Mouse (Mus musculus): ENCODE results near the gene Stx6. TPM values are rescaled to one million over a fixed set of nuclear protein-coding genes. Genes with fewer than 3 reads are reported as not detected.

Stx6 gene
- total and polyA plus RNA-seq, 3 experiments: 19.0 to 23.0 (median 22.2) TPM

DNA sequence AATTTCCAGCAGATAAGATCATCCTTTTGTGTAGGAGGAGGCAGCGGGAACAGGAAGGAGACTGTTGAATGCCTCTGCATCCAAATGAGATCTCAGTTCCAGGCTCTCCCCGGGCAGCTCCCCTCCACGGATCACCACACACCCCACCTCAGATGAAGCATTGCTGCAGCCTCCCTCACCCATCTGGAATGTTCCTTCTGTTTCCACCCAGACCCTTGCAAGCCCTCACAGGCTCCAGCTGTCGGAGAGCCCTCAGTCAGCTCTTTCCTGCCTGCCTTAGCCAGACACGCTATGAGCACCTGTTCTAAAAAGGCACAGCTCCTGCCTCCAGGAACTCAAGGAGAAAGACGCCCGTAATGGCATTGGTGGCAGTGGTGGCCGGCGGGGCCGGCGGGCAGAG lies 78.9 kb downstream of the Stx6 start:
- DNase-seq: no peak
- no peak for TF ChIP-seq EP300 (IDR thresholded peaks at IDR 0.05; ENCODE audit: insufficient read depth, low read depth, low read length)
- no peak for TF ChIP-seq POLR2A (IDR thresholded peaks at IDR 0.05; ENCODE audit: insufficient read depth, low read depth, low read length)
- no peak for TF ChIP-seq CTCF (IDR thresholded peaks at IDR 0.05)
- no peak overlapping the region for H3K9ac ChIP-seq (ENCODE audit: low read depth, low read length)
- peaks cover 30% of the 10 kb centered on the region for H3K4me1 ChIP-seq (ENCODE audit: control insufficient read depth, insufficient read depth, low read length)
- intact Hi-C loops (cut with DNase I): loop anchor here (10.0 kb wide), 1 partner anchor 453 kb away; no protein-coding TSS in a partner anchor
- H3K79me2 ChIP-seq (replicated peaks; ENCODE audit: control insufficient read depth, insufficient read depth, low read length): no peaks in the 10 kb centered on the region; the same call in 1 of the 2 replicates
- peak overlapping the region; percentile 70 for H3K27ac ChIP-seq
- no peak overlapping the region for H3K4me3 ChIP-seq
- peaks cover 3% of the 10 kb centered on the region for H3K36me3 ChIP-seq (ENCODE audit: control insufficient read depth, insufficient read depth, low read length)
- H3K27me3 ChIP-seq (ENCODE audit: control insufficient read depth, insufficient read depth, low read length): no peaks in the 10 kb centered on the region
- WGBS: 50% methylated on average over 11 of the region's 11 CpGs

DNA sequence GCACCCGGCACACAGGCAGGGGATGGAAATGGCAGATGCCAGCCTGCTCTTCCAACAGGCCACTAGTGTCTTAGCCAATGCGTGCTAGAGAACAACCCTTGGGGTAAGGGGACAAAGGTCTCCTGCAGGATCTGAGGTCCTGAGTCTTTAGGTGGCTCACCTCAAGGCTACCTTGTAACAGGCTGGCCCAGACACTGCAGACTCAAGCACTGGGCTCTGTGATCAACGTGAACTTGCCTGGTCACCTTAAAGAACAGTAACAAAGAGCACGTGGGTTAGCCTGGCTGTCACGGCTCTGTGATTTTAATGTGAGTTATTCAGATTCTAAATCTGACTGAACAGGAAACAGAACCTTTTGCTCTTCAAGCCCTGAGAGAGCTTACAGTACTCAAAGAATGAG lies 79.6 kb downstream of the Stx6 start:
- H3K9ac ChIP-seq (ENCODE audit: low read depth, low read length): no peak overlapping the region
- H3K27ac ChIP-seq: peak overlapping the region; percentile 70; the same call in 1 of the 2 replicates
- peaks cover 1% of the 10 kb centered on the region; the same call in 1 of the 2 replicates for H3K79me2 ChIP-seq (replicated peaks; ENCODE audit: control insufficient read depth, insufficient read depth, low read length)
- H3K27me3 ChIP-seq (ENCODE audit: control insufficient read depth, insufficient read depth, low read length): no peaks in the 10 kb centered on the region
- H3K36me3 ChIP-seq (ENCODE audit: control insufficient read depth, insufficient read depth, low read length): peaks cover 3% of the 10 kb centered on the region
- no peak overlapping the region for H3K4me3 ChIP-seq
- no peak for TF ChIP-seq CTCF (IDR thresholded peaks at IDR 0.05)
- no peak for TF ChIP-seq POLR2A (IDR thresholded peaks at IDR 0.05; ENCODE audit: insufficient read depth, low read depth, low read length)
- no peak for TF ChIP-seq EP300 (IDR thresholded peaks at IDR 0.05; ENCODE audit: insufficient read depth, low read depth, low read length)
- peaks cover 26% of the 10 kb centered on the region for H3K4me1 ChIP-seq (ENCODE audit: control insufficient read depth, insufficient read depth, low read length)
- intact Hi-C loops (cut with DNase I): loop anchor here (10.0 kb wide), 1 partner anchor 453 kb away; no protein-coding TSS in a partner anchor
- 84% methylated on average over 5 of the region's 5 CpGs for WGBS
- DNase-seq: no peak

DNA sequence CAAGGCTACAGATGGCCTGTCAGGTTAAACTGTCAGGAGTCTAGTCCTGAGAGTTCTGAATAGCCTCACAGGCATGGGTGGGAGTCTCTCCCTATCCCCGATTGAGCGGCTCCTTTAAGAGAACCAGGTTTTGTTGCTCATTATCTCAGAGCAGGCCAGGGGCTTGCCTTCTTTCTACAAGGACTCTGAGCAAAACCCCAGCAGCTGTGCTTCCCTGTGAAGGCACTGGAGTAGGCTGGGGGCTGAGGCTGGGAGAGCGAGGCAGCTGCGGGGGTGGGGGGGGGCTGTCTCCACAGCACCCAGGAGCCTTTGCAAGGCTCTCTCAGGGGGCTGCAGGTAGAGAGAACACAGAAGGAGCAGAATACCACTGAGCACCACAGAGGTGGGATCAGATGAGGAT lies 80.7 kb downstream of the Stx6 start:
- TF ChIP-seq POLR2A (IDR thresholded peaks at IDR 0.05; ENCODE audit: insufficient read depth, low read depth, low read length) (no peak), EP300 (IDR thresholded peaks at IDR 0.05; ENCODE audit: insufficient read depth, low read depth, low read length) (no peak), CTCF (IDR thresholded peaks at IDR 0.05) (no peak)
- peaks cover 19% of the 10 kb centered on the region for H3K4me1 ChIP-seq (ENCODE audit: control insufficient read depth, insufficient read depth, low read length)
- DNase-seq: no peak
- H3K4me3 ChIP-seq: no peak overlapping the region
- H3K9ac ChIP-seq (ENCODE audit: low read depth, low read length): no peak overlapping the region
- peaks cover 1% of the 10 kb centered on the region; the same call in 1 of the 2 replicates for H3K79me2 ChIP-seq (replicated peaks; ENCODE audit: control insufficient read depth, insufficient read depth, low read length)
- peak overlapping the region; percentile 69 for H3K27ac ChIP-seq
- H3K36me3 ChIP-seq (ENCODE audit: control insufficient read depth, insufficient read depth, low read length): peaks cover 3% of the 10 kb centered on the region
- no peaks in the 10 kb centered on the region for H3K27me3 ChIP-seq (ENCODE audit: control insufficient read depth, insufficient read depth, low read length)
- intact Hi-C loops (cut with DNase I): loop anchor here (10.0 kb wide), 1 partner anchor 454 kb away; no protein-coding TSS in a partner anchor
- 84% methylated on average over 4 of the region's 4 CpGs for WGBS

DNA sequence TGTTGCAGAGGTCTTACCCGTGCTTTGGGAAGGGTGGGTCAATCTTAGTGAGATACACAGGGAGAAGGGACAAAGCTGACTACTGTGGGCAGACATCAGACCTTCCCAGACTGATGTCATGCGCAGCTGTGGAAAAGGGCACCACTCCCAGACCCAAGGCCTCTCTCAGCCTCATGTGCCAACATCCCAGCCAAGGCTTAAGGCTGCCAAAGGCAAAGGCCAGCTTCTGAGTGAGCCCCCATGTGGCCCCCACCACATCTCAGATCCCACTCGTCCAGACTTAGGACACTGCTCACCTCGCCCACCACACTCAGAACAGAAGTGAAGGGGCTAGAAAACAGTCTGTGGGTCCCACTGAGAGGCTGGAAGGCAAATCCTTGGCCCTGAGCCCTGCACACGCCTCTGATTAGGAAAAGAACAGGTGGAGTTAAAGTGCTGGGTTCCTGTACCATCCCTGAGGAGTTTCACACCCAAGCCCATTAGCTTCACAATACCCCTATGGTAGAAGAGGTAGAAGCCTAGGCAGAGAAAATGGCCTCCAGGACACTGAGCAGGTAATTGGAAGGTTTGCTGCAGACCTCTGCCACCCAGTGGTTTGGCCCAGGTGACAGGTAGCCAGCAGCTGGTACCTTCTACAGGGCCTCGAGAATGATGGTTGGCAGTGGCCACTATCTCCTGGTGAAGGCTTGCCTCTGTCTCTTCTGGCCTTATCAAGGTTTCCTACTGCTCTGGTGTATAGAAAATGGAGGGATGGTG lies 81.6 kb downstream of the Stx6 start:
- no peak overlapping the region for H3K4me3 ChIP-seq
- peak overlapping the region; percentile 69 for H3K27ac ChIP-seq
- peak; percentile 67; the same call in 1 of the 2 replicates for TF ChIP-seq EP300 (IDR thresholded peaks at IDR 0.05; ENCODE audit: insufficient read depth, low read depth, low read length)
- TF ChIP-seq CTCF (IDR thresholded peaks at IDR 0.05): no peak
- H3K27me3 ChIP-seq (ENCODE audit: control insufficient read depth, insufficient read depth, low read length): no peaks in the 10 kb centered on the region
- peaks cover 1% of the 10 kb centered on the region; the same call in 1 of the 2 replicates for H3K79me2 ChIP-seq (replicated peaks; ENCODE audit: control insufficient read depth, insufficient read depth, low read length)
- WGBS: 60% methylated on average over 6 of the region's 6 CpGs
- H3K36me3 ChIP-seq (ENCODE audit: control insufficient read depth, insufficient read depth, low read length): peaks cover 3% of the 10 kb centered on the region
- peaks cover 16% of the 10 kb centered on the region; the same call in 1 of the 2 replicates for H3K4me1 ChIP-seq (ENCODE audit: control insufficient read depth, insufficient read depth, low read length)
- peak; percentile 58 to 73 for DNase-seq
- intact Hi-C loops (cut with DNase I): loop anchor here (10.0 kb wide), 1 partner anchor 455 kb away; no protein-coding TSS in a partner anchor
- peak overlapping the region; percentile 21; the same call in 1 of the 2 replicates for H3K9ac ChIP-seq (ENCODE audit: low read depth, low read length)

- H3K27ac ChIP-seq: peak overlapping the region; percentile 95
- peaks cover 3% of the 10 kb centered on the region for H3K36me3 ChIP-seq (ENCODE audit: control insufficient read depth, insufficient read depth, low read length)
- H3K27me3 ChIP-seq (ENCODE audit: control insufficient read depth, insufficient read depth, low read length): no peaks in the 10 kb centered on the region
- DNase-seq: peak in 1 of 2 experiments; percentile 29
- H3K4me1 ChIP-seq (ENCODE audit: control insufficient read depth, insufficient read depth, low read length): peaks cover 17% of the 10 kb centered on the region
- peaks cover 1% of the 10 kb centered on the region; the same call in 1 of the 2 replicates for H3K79me2 ChIP-seq (replicated peaks; ENCODE audit: control insufficient read depth, insufficient read depth, low read length)
- no peak overlapping the region for H3K4me3 ChIP-seq
- intact Hi-C loops (cut with DNase I): no loop called here
- TF ChIP-seq CTCF (IDR thresholded peaks at IDR 0.05) (peak; percentile 35; the same call in 1 of the 2 replicates), POLR2A (IDR thresholded peaks at IDR 0.05; ENCODE audit: insufficient read depth, low read depth, low read length) (no peak), EP300 (IDR thresholded peaks at IDR 0.05; ENCODE audit: insufficient read depth, low read depth, low read length) (no peak)
- no peak overlapping the region for H3K9ac ChIP-seq (ENCODE audit: low read depth, low read length)
- 67% methylated on average over 12 of the region's 12 CpGs for WGBS
These were observed 83.4 kb downstream of the Stx6 start for GRCm38 (mm10) chr1:155241701-155242487.

Data from heart, adult 2 months (tissue).